Mouse (Mus musculus) embryonic facial prominence, embryonic 11.5 days (tissue): ENCODE measurements at regions not wholly inside any gene's neighbourhood (a gene's known extent, or its start where the extent isn't known, plus 50 kb on each side); places are given as distances from the start of the nearest gene placed in this dataset.

Experiments
- ATAC-seq: fragments of 200-750 bp; cut with Nextera tagmentation; replicated peaks from 2 replicates; pipeline ENCODE4 v1.8.0; 2017; ENCODE audit warnings: low read depth; ENCODE audit not compliant: insufficient number of reproducible peaks, low FRiP score, low TSS enrichment
- DNase-seq: peaks from one replicate; pipeline ENCODE4 v3.0.0-alpha.2; 2015; ENCODE audit warnings: low spot score
- H3K27ac ChIP-seq: fragments of 300-500 bp; sonication (generic); replicated peaks from 2 replicates; pipeline ENCODE4 v1.5.1; 2014; ENCODE audit warnings: mild to moderate bottlenecking, low read depth, low read length, control low read depth
- H3K27me3 ChIP-seq: fragments of 300-500 bp; sonication (generic); 2 replicates; pipeline ENCODE4 v1.6.1; 2014; ENCODE audit warnings: mild to moderate bottlenecking, low read length, moderate library complexity, mixed read lengths; ENCODE audit not compliant: control insufficient read depth, insufficient read depth
- H3K36me3 ChIP-seq: fragments of 300-500 bp; sonication (generic); replicated peaks from 2 replicates; pipeline ENCODE4 v1.6.1; 2014; ENCODE audit warnings: low read depth, mild to moderate bottlenecking, low read length, moderate library complexity, mixed read lengths; ENCODE audit not compliant: control insufficient read depth, insufficient read depth
- H3K4me1 ChIP-seq: fragments of 300-500 bp; sonication (generic); 2 replicates; pipeline ENCODE4 v1.6.1; 2014; ENCODE audit warnings: low read length, mixed read lengths; ENCODE audit not compliant: control insufficient read depth, insufficient read depth
- H3K4me2 ChIP-seq: fragments of 300-500 bp; sonication (generic); 2 replicates; pipeline ENCODE4 v1.6.1; 2014; ENCODE audit warnings: low read depth, mild to moderate bottlenecking, control low read depth, low read length, moderate library complexity
- H3K4me3 ChIP-seq: fragments of 300-500 bp; sonication (generic); 2 replicates; pipeline ENCODE4 v1.5.1; 2014; ENCODE audit warnings: low read depth, low read length, control low read depth
- H3K9ac ChIP-seq: fragments of 300-500 bp; sonication (generic); replicated peaks from 2 replicates; pipeline ENCODE4 v1.6.1; 2014; ENCODE audit warnings: mild to moderate bottlenecking, control low read depth, low read length
- H3K9me3 ChIP-seq: fragments of 300-500 bp; sonication (generic); replicated peaks from 2 replicates; pipeline ENCODE4 v1.6.1; 2016; ENCODE audit warnings: mild to moderate bottlenecking, low read length, inconsistent platforms, mixed read lengths; ENCODE audit not compliant: control insufficient read depth
- WGBS: fragments of 180-500 bp; shearing (Covaris S2); extraction: QIAGEN DNeasy Blood & Tissue Kit; methylation state at CpG from one replicate; pipeline ENCODE4 v1.1.7; 2014; 5-methylcytosine and 5-hydroxymethylcytosine counted together

DNA sequence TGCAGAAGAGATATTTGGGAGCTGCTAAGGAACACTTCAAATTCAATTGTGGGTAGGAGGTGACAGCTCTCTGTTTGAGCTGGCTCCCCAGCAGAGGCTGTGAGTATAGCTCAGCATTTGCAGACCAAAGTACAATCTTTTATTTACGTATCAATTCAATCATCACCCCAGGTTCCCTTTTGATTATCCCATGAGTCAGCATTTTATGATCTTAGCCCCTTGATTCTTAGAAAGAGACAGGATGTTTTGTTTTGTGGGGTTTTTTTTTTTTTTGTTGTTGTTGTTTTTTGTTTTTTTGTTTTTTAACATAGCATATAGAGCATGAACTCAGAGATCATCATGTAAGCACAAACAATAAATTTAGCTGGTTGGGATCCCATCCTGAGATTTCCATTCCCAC lies 267.1 kb downstream of the Cdh9 start:
- Histone ChIP-seq H3K9me3 (no peaks in the 10 kb centered on the region), H3K36me3 (no peaks in the 10 kb centered on the region), H3K27me3 (no peaks in the 10 kb centered on the region), H3K27ac (no peak overlapping the region), H3K4me1 (no peaks in the 10 kb centered on the region), H3K4me2 (no peak overlapping the region), H3K4me3 (no peak overlapping the region), H3K9ac (no peak overlapping the region)
- WGBS: 83% methylated on average over 1 of the region's 1 CpGs
- ATAC-seq (no peak), DNase-seq (no peak)

DNA sequence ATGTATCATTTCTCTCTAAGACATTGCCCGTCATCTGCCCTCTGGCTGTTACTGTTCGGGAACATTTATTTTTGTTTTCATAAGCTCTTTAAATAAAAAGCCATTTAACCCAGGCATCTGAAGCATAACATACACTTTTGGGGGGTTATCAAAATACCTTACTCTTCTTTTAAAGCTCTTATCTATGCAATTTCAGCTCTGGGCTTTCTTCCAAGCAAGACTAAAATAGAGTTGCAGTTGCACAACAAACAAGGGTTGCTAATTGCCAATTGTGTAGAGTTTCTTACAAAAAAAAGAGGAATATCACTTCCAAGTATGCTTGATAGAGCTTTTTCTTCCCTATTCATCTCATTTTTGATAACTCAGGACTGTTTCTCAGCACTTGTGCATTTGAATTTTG lies 277.6 kb downstream of the Cdh9 start:
- 77% methylated on average over 2 of the region's 2 CpGs for WGBS
- Histone ChIP-seq H3K9me3 (no peaks in the 10 kb centered on the region), H3K36me3 (no peaks in the 10 kb centered on the region), H3K4me1 (no peaks in the 10 kb centered on the region), H3K27ac (no peak overlapping the region), H3K27me3 (no peaks in the 10 kb centered on the region), H3K9ac (no peak overlapping the region), H3K4me3 (no peak overlapping the region), H3K4me2 (no peak overlapping the region)
- no peak for ATAC-seq
- DNase-seq: no peak

DNA sequence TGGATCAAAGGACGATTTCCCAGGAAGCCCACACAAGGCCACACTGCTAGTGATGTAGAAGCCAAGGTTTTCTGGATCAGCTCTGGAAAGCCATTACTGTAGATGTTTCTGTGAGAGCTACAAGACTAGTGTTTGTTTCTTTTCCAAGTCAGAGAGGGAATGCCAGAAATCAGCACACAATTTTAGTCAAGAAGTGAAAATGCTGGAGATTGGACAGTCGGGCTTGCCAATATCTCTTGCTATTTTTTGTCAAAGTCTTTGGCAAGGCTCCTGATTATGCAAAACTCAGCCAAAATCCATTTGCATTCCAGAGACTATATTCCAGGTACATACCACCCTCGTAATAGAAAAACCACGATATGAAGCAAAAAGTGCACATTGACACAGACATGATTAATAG lies 279.3 kb downstream of the Cdh9 start:
- no peaks in the 10 kb centered on the region for H3K36me3 ChIP-seq
- no peak overlapping the region for H3K9ac ChIP-seq
- H3K9me3 ChIP-seq: no peaks in the 10 kb centered on the region
- H3K27ac ChIP-seq: no peak overlapping the region
- H3K4me3 ChIP-seq: no peak overlapping the region
- no peaks in the 10 kb centered on the region for H3K27me3 ChIP-seq
- ATAC-seq (no peak), DNase-seq (no peak)
- H3K4me2 ChIP-seq: no peak overlapping the region
- no peaks in the 10 kb centered on the region for H3K4me1 ChIP-seq
- WGBS: 95% methylated on average over 4 of the region's 4 CpGs

DNA sequence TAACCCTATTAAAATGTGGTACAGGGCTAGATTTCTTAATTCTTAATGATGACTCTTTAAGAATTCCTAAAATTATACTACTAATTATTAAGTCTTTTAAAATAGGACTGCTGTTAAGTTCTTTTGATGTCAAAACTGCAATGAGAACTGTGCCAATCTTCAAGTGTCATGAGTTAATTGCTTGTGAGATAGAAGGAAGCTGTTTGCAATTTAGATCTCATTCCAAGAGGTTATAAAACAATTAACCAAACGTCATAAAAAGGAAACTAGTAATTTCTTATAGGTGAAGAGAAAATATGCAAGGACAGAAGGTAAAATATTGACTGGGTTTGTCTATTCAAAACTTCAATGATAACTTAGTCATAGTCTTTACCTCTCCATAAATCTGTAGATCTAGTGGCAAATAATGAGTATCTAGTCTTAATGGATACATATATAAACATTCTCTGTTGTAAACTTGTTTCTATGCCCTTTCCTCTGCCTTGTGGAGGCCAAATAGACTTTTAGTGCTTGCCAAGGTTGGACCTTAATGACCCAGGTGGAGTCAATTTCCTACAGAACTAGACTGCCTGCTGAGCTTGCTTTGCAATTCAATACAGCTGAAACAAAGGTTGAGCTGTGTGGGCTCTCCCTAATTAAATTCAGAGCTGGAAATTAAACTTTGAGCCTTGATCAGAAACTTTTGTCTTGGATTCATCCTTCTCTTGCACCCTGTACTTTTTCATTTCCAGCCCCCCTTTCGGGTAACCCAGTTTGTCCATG lies 320.5 kb downstream of the Cdh9 start:
- DNase-seq (peak; percentile 28), ATAC-seq (no peak)
- no peaks in the 10 kb centered on the region for H3K27me3 ChIP-seq
- no peak overlapping the region for H3K9ac ChIP-seq
- H3K4me2 ChIP-seq: no peak overlapping the region
- no peak overlapping the region for H3K4me3 ChIP-seq
- no peaks in the 10 kb centered on the region for H3K9me3 ChIP-seq
- H3K27ac ChIP-seq: no peak overlapping the region
- no peaks in the 10 kb centered on the region for H3K4me1 ChIP-seq
- no peaks in the 10 kb centered on the region for H3K36me3 ChIP-seq
- WGBS: 34% methylated on average over 2 of the region's 2 CpGs

DNA sequence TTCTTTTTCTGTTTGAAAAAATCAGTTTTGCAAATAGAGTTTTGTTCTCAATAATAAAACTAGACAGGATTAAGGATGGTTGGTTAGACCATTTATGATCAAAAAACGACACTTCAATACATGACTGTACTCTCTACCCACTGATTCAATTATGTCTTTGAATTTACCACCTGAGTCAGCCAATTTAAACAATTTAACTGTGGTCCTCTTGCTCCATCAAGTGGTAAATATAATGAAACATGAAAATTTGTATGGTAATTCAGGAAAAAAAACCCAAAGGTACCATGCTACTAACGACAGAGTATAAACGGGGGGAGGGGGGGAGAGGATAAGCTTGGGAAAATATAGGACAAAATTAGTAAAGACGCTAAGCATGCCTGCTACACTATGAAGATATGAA lies 341.2 kb downstream of the Cdh9 start:
- no peaks in the 10 kb centered on the region for H3K36me3 ChIP-seq
- DNase-seq: no peak
- WGBS: 78% methylated on average over 4 of the region's 4 CpGs

DNA sequence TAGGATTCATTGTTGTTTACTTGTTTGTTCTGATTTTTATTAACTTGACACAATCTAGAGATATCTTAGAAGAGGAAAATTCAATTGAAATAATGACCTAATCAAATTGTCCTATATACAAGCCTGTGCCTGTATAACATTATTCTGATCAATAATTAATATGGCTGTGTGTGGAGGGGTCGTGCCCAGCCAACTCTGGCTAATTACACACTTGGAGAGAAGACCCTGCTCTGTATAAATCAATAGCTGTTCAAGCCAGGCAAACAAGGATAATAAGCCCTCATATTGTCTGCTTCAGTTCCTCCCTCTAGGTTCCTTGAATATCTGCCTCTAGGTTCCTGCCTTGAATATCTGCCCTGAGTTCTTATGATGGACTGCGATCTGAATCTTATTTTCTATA lies 355.5 kb downstream of the Cdh9 start:
- Histone ChIP-seq H3K9ac (no peak overlapping the region), H3K27ac (no peak overlapping the region), H3K4me1 (no peaks in the 10 kb centered on the region), H3K36me3 (no peaks in the 10 kb centered on the region), H3K27me3 (no peaks in the 10 kb centered on the region), H3K4me3 (no peak overlapping the region), H3K9me3 (no peaks in the 10 kb centered on the region), H3K4me2 (no peak overlapping the region)
- no peak for DNase-seq
- no peak for ATAC-seq
- 77% methylated on average over 2 of the region's 2 CpGs for WGBS

More for the DNA sequence above, 341.2 kb downstream of the Cdh9 start:
- Histone ChIP-seq H3K4me3 (no peak overlapping the region), H3K9me3 (no peaks in the 10 kb centered on the region), H3K4me2 (no peak overlapping the region), H3K4me1 (no peaks in the 10 kb centered on the region), H3K27me3 (no peaks in the 10 kb centered on the region), H3K9ac (no peak overlapping the region), H3K27ac (no peak overlapping the region)
- ATAC-seq: no peak

DNA sequence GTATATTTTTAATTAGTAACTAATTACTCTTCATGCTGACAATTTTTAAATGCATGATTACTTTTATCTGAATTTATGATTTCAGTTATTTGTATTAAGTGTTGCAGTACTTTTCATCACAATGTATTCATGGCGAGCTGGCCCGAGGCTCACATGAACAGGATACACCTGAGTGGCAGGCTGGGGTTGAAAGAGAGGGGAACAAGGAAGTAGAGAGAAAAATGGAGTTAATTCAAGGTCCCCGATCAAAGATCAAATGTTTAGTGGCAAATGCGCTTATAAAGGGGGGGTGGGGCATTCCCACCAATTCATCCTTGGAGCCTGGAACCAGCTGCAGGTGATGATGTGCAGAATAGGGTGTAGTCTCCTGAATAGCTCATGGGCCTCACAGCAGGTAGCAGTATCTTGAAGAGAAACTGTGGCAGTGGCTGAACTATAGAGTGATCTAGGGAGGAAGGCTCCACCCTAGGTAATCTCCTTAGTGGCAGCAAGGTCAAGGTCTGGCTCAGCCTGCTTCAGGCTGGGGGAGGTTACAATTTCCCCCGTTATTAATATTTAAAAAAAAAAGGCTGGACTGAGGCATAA lies 360.2 kb downstream of the Cdh9 start:
- no peaks in the 10 kb centered on the region for H3K27me3 ChIP-seq

DNA sequence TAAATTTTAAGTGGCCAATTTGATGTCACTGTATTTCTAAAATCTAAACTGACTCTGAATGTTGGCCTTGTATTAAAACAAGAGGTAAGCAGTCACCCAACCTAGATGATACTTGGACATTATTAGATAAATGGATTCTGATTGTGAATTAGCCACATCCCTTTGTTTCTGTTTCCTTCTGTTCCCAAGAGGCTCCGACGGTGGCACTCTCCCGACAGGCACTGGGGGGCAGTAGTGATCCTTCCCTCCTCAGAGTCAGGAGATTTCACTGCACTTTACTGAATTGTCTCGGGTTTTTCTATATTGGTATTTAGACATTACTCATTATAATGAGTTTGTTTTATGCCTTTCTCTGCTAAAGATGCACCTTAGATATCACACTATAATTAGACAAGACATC lies 370.4 kb downstream of the Cdh9 start:
- Histone ChIP-seq H3K36me3 (no peaks in the 10 kb centered on the region), H3K27ac (no peak overlapping the region), H3K9ac (no peak overlapping the region), H3K4me1 (no peaks in the 10 kb centered on the region), H3K9me3 (no peaks in the 10 kb centered on the region), H3K4me3 (no peak overlapping the region), H3K4me2 (no peak overlapping the region), H3K27me3 (no peaks in the 10 kb centered on the region)
- ATAC-seq (no peak; the same call in 1 of the 2 replicates), DNase-seq (peak; percentile 66)
- 4% methylated on average over 4 of the region's 4 CpGs for WGBS

More for the DNA sequence above, 360.2 kb downstream of the Cdh9 start:
- no peak for ATAC-seq
- H3K9me3 ChIP-seq: no peaks in the 10 kb centered on the region
- no peak overlapping the region for H3K9ac ChIP-seq
- H3K27ac ChIP-seq: no peak overlapping the region
- no peak overlapping the region for H3K4me2 ChIP-seq
- no peaks in the 10 kb centered on the region for H3K4me1 ChIP-seq
- H3K4me3 ChIP-seq: no peak overlapping the region
- no peaks in the 10 kb centered on the region for H3K36me3 ChIP-seq
- DNase-seq: no peak
- WGBS: 89% methylated on average over 5 of the region's 5 CpGs
